Mouse (Mus musculus) CD4-positive, CD25-positive, alpha-beta regulatory T cell (primary cell): Measurements from ENCODE around the gene Ccdc92b. TPM values are rescaled to one million over a fixed set of nuclear protein-coding genes. Genes with fewer than 3 reads are reported as not detected.

Experiments
- polyA plus RNA-seq: library from polyadenylated mRNA; unstranded; fragments of 100-300 nt; shearing (Covaris generic); gene quantifications from one replicate; pipeline ENCODE4 v1.2.1, GENCODE M21; 2017

The Ccdc92b gene
- polyA plus RNA-seq: not detected

DNA sequence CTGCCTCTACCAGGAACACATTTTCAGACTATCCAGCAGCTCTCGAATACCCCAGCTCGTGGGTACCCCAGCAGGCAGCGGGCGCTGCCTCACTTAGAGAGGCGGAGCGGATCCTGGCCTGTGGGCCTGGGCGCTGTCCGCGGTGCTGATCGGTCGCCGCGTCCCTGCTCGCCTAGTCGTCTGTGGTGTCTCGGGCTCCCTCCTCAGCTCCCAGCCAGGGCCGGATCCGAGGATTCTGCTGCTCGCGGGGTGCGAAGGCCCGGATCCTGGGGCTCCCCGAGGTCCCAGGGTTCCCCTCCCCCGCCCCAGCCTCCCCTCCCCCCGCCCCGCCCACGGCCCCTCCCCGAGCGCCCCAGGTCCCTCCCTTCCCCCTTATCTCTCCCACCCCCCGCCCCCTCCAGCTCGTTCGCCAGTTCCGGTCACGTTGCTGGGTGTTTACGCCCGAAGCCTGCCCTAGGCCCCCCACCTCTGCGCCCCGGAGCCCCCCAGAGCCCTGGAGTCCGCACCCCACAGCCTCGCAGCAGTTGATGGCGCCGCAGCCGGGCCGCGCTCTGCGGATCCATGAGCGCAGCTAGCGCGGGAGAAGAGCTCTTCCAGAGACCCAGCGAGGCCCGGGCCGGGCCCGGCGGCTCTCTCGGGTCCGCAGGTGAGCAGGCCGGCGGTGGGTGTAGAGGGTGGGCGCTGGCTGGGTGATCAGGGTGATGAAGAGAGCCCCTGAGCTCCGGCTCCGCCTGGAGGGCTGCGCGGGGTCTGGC lies at the start of gene Ccdc92b:
Gene Ccdc92b, plus strand, starts transcription at position 405 of the 755 bp plus-strand sequence.

DNA sequence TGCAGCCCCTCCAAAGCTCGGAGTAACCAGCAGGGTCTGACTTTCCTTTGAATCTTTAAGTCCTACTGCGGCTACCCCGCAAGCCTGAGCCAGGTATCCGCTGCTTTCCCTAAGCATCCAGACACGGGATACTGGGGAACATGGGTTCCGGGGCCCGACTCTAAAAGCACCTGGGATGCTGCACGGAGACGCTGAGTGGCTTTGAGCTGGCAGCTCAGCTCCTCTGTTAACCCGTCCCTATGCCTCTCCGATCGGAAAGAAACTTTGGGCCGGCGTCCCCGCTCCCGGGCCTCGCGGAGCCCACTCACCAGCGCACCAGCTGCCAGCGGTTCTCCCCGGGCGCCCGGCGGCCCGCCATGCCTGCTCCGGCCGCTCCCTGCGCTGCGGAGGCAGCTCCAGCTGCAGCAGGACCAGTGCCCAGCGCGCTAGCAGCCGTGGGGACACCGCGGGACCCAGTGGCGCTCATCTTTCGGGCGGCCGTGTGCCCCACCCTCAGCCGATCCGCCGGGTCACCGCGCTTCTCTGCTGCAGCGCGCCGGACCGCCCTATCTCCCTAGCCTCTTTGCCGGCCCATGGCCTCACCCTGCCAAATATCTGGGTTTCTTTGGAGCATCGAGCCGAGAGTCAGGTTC lies 8.7 kb upstream of the Ccdc92b start, which contains the start of gene Rap1gap2:
Gene Rap1gap2, minus strand, starts transcription at position 371 of the 632 bp plus-strand sequence.

DNA sequence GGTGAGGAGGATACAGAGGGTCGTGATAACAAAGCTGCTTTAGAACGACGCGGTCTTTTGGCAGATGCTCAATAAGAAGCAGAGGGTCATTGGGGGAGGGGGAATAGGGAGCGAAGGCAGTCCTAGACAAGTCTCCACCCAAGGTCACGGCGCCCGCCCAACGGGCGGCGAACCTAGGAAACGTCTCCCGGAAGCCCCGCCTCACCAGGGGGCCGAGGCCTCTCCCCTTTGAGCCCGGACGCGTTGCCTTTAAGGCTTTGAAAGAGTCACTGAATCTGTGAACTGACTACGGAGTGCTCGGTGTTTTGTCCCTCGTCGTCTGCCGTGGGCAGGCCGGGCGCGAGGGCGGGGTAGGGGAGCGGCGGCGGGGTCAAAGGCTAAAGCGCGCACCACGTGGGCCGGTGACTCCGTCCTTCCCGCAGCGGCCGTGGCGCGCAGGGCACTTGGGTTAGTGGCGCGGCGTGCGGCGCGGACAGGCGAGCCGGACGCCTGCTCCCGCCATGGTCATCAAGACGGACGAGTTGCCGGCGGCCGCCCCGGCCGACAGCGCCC lies 29.8 kb downstream of the Ccdc92b start, which contains the start of gene Cluh:
Gene Cluh, plus strand, starts transcription at position 401 of the 552 bp plus-strand sequence.

Other genes starting within 250 kb of the Ccdc92b start
- gene Rap1gap2, start 8.7 kb upstream of the Ccdc92b start, polyA plus RNA-seq: 2.1 TPM
- 33.4 TPM for gene Cluh, start 29.9 kb downstream of the Ccdc92b start, polyA plus RNA-seq
- gene Pafah1b1, start 105.1 kb downstream of the Ccdc92b start, polyA plus RNA-seq: 82.8 TPM
- 39.5 TPM for gene Mettl16, start 151.2 kb downstream of the Ccdc92b start, polyA plus RNA-seq
- gene Mnt, start 211.3 kb downstream of the Ccdc92b start, polyA plus RNA-seq: 10.3 TPM